Mouse (Mus musculus): ENCODE measurements at regions not wholly inside any gene's neighbourhood (a gene's known extent, or its start where the extent isn't known, plus 50 kb on each side); places are given as distances from the start of the nearest gene placed in this dataset.

GRCm38 (mm10) chr3:103492211-103492610 lies 82.8 kb upstream of the Syt6 start:
- no peak overlapping the region for H3K9ac ChIP-seq
- 68% methylated on average over 3 of the region's 3 CpGs for WGBS (ENCODE audit: insufficient replicate concordance)
- H3K9me3 ChIP-seq (replicated peaks), result no peaks in the 10 kb centered on the region
- no peak overlapping the region for H3K4me3 ChIP-seq (replicated peaks)
- no peak overlapping the region for H3K27ac ChIP-seq
- H3K36me3 ChIP-seq, result no peaks in the 10 kb centered on the region
- H3K27me3 ChIP-seq, result no peaks in the 10 kb centered on the region
- no peak for ATAC-seq (ENCODE audit: low read depth)
- H3K4me2 ChIP-seq, result no peak overlapping the region
- no peak for DNase-seq
- no peaks in the 10 kb centered on the region for H3K4me1 ChIP-seq (replicated peaks)

GRCm38 (mm10) chr3:103493623-103494022 lies 81.4 kb upstream of the Syt6 start:
- H3K4me2 ChIP-seq, result no peak overlapping the region
- H3K27ac ChIP-seq, result no peak overlapping the region
- no peaks in the 10 kb centered on the region for H3K36me3 ChIP-seq
- H3K27me3 ChIP-seq, result no peaks in the 10 kb centered on the region
- H3K9me3 ChIP-seq (replicated peaks), result no peaks in the 10 kb centered on the region
- DNase-seq (no peak), ATAC-seq (ENCODE audit: low read depth) (no peak)
- 66% methylated on average over 1 of the region's 1 CpGs for WGBS (ENCODE audit: insufficient replicate concordance)
- H3K9ac ChIP-seq, result no peak overlapping the region
- H3K4me1 ChIP-seq (replicated peaks), result no peaks in the 10 kb centered on the region
- no peak overlapping the region for H3K4me3 ChIP-seq (replicated peaks)

GRCm38 (mm10) chr3:103494043-103494442 lies 81.0 kb upstream of the Syt6 start:
- Histone ChIP-seq H3K9ac (no peak overlapping the region), H3K4me2 (no peak overlapping the region), H3K27me3 (no peaks in the 10 kb centered on the region), H3K4me3 (replicated peaks) (no peak overlapping the region), H3K36me3 (no peaks in the 10 kb centered on the region), H3K27ac (no peak overlapping the region), H3K4me1 (replicated peaks) (no peaks in the 10 kb centered on the region), H3K9me3 (replicated peaks) (no peaks in the 10 kb centered on the region)
- DNase-seq (no peak), ATAC-seq (ENCODE audit: low read depth) (no peak)
- 44% methylated on average over 3 of the region's 3 CpGs for WGBS (ENCODE audit: insufficient replicate concordance)

GRCm38 (mm10) chr3:103496083-103496482 lies 78.9 kb upstream of the Syt6 start:
- WGBS (ENCODE audit: insufficient replicate concordance), result 57% methylated on average over 6 of the region's 6 CpGs
- no peak overlapping the region for H3K27ac ChIP-seq
- H3K27me3 ChIP-seq, result no peaks in the 10 kb centered on the region
- H3K4me3 ChIP-seq (replicated peaks), result no peak overlapping the region
- no peaks in the 10 kb centered on the region for H3K36me3 ChIP-seq
- no peak for DNase-seq
- no peak overlapping the region for H3K9ac ChIP-seq
- no peaks in the 10 kb centered on the region for H3K4me1 ChIP-seq (replicated peaks)
- H3K4me2 ChIP-seq, result no peak overlapping the region
- ATAC-seq (ENCODE audit: low read depth), result no peak
- H3K9me3 ChIP-seq (replicated peaks), result no peaks in the 10 kb centered on the region

- no peaks in the 10 kb centered on the region for H3K9me3 ChIP-seq (replicated peaks)
- DNase-seq (no peak), ATAC-seq (ENCODE audit: low read depth) (no peak)
- H3K4me3 ChIP-seq (replicated peaks), result no peak overlapping the region
- no peak overlapping the region for H3K4me2 ChIP-seq
- H3K4me1 ChIP-seq (replicated peaks), result no peaks in the 10 kb centered on the region
- H3K27me3 ChIP-seq, result no peaks in the 10 kb centered on the region
- no peak overlapping the region for H3K9ac ChIP-seq
- no peak overlapping the region for H3K27ac ChIP-seq
- WGBS (ENCODE audit: insufficient replicate concordance), result 65% methylated on average over 3 of the region's 3 CpGs
- no peaks in the 10 kb centered on the region for H3K36me3 ChIP-seq
These were observed 78.3 kb upstream of the Syt6 start for GRCm38 (mm10) chr3:103496683-103497082.

- WGBS (ENCODE audit: insufficient replicate concordance), result 68% methylated on average over 3 of the region's 3 CpGs
- Histone ChIP-seq H3K9ac (no peak overlapping the region), H3K27ac (no peak overlapping the region), H3K27me3 (no peaks in the 10 kb centered on the region), H3K9me3 (replicated peaks) (no peaks in the 10 kb centered on the region), H3K4me2 (no peak overlapping the region), H3K4me3 (replicated peaks) (no peak overlapping the region), H3K4me1 (replicated peaks) (no peaks in the 10 kb centered on the region), H3K36me3 (no peaks in the 10 kb centered on the region)
- DNase-seq, result no peak
- ATAC-seq (ENCODE audit: low read depth), result no peak
These were observed 77.3 kb upstream of the Syt6 start for GRCm38 (mm10) chr3:103497696-103498095.

- H3K9ac ChIP-seq, result no peak overlapping the region
- no peak overlapping the region for H3K4me3 ChIP-seq (replicated peaks)
- H3K4me2 ChIP-seq, result no peak overlapping the region
- H3K27me3 ChIP-seq, result no peaks in the 10 kb centered on the region
- no peaks in the 10 kb centered on the region for H3K4me1 ChIP-seq (replicated peaks)
- no peaks in the 10 kb centered on the region for H3K36me3 ChIP-seq
- DNase-seq, result no peak
- H3K27ac ChIP-seq, result no peak overlapping the region
- ATAC-seq (ENCODE audit: low read depth), result no peak
- 67% methylated on average over 4 of the region's 4 CpGs for WGBS (ENCODE audit: insufficient replicate concordance)
- no peaks in the 10 kb centered on the region for H3K9me3 ChIP-seq (replicated peaks)
These were observed 76.6 kb upstream of the Syt6 start for GRCm38 (mm10) chr3:103498458-103498857.

GRCm38 (mm10) chr3:103499801-103500200 lies 75.2 kb upstream of the Syt6 start:
- Histone ChIP-seq H3K9ac (no peak overlapping the region), H3K9me3 (replicated peaks) (no peaks in the 10 kb centered on the region), H3K4me3 (replicated peaks) (no peak overlapping the region), H3K36me3 (no peaks in the 10 kb centered on the region), H3K27ac (no peak overlapping the region), H3K4me2 (no peak overlapping the region), H3K4me1 (replicated peaks) (no peaks in the 10 kb centered on the region), H3K27me3 (no peaks in the 10 kb centered on the region)
- ATAC-seq (ENCODE audit: low read depth) (no peak), DNase-seq (no peak)
- 11% methylated on average over 1 of the region's 1 CpGs for WGBS (ENCODE audit: insufficient replicate concordance)

- Histone ChIP-seq H3K9ac (no peak overlapping the region), H3K9me3 (replicated peaks) (no peaks in the 10 kb centered on the region), H3K4me3 (replicated peaks) (no peak overlapping the region), H3K36me3 (no peaks in the 10 kb centered on the region), H3K4me1 (replicated peaks) (no peaks in the 10 kb centered on the region), H3K4me2 (no peak overlapping the region), H3K27me3 (no peaks in the 10 kb centered on the region), H3K27ac (no peak overlapping the region)
- WGBS (ENCODE audit: insufficient replicate concordance), result 23% methylated on average over 4 of the region's 4 CpGs
- no peak for ATAC-seq (ENCODE audit: low read depth)
- no peak for DNase-seq
These were observed 74.7 kb upstream of the Syt6 start for GRCm38 (mm10) chr3:103500366-103500765.

- Histone ChIP-seq H3K9me3 (replicated peaks) (no peaks in the 10 kb centered on the region), H3K9ac (no peak overlapping the region), H3K4me2 (no peak overlapping the region), H3K36me3 (no peaks in the 10 kb centered on the region), H3K27ac (no peak overlapping the region), H3K4me1 (replicated peaks) (no peaks in the 10 kb centered on the region), H3K4me3 (replicated peaks) (no peak overlapping the region), H3K27me3 (no peaks in the 10 kb centered on the region)
- DNase-seq (no peak), ATAC-seq (ENCODE audit: low read depth) (no peak)
- WGBS (ENCODE audit: insufficient replicate concordance), result 63% methylated on average over 3 of the region's 3 CpGs
These were observed 70.9 kb upstream of the Syt6 start for GRCm38 (mm10) chr3:103504160-103504559.

- no peak overlapping the region for H3K27ac ChIP-seq
- WGBS (ENCODE audit: insufficient replicate concordance), result 50% methylated on average over 6 of the region's 6 CpGs
- no peaks in the 10 kb centered on the region for H3K36me3 ChIP-seq
- no peak for DNase-seq
- H3K4me3 ChIP-seq (replicated peaks), result no peak overlapping the region
- no peaks in the 10 kb centered on the region for H3K4me1 ChIP-seq (replicated peaks)
- H3K27me3 ChIP-seq, result no peaks in the 10 kb centered on the region
- H3K9ac ChIP-seq, result no peak overlapping the region
- ATAC-seq (ENCODE audit: low read depth), result no peak
- no peak overlapping the region for H3K4me2 ChIP-seq
- no peaks in the 10 kb centered on the region for H3K9me3 ChIP-seq (replicated peaks)
These were observed 61.6 kb upstream of the Syt6 start for GRCm38 (mm10) chr3:103513411-103513810.

- no peak for DNase-seq
- WGBS (ENCODE audit: insufficient replicate concordance), result 43% methylated on average over 7 of the region's 7 CpGs
- no peaks in the 10 kb centered on the region for H3K36me3 ChIP-seq
These were observed 61.0 kb upstream of the Syt6 start for GRCm38 (mm10) chr3:103514061-103514460.

More at GRCm38 (mm10) chr3:103514061-103514460, 61.0 kb upstream of the Syt6 start:
- H3K9me3 ChIP-seq (replicated peaks), result no peaks in the 10 kb centered on the region
- ATAC-seq (ENCODE audit: low read depth), result no peak
- no peak overlapping the region for H3K27ac ChIP-seq
- H3K4me3 ChIP-seq (replicated peaks), result no peak overlapping the region
- no peaks in the 10 kb centered on the region for H3K27me3 ChIP-seq
- no peak overlapping the region for H3K4me2 ChIP-seq
- H3K9ac ChIP-seq, result no peak overlapping the region
- H3K4me1 ChIP-seq (replicated peaks), result no peaks in the 10 kb centered on the region
